Mouse (Mus musculus): Measurements from ENCODE around the gene Glb1l3.
"Not testable (repeated sequence)": the region's sequence is repeated elsewhere in the genome, so short reads cannot be mapped to it uniquely, and the experiment has no call there.

DNA sequence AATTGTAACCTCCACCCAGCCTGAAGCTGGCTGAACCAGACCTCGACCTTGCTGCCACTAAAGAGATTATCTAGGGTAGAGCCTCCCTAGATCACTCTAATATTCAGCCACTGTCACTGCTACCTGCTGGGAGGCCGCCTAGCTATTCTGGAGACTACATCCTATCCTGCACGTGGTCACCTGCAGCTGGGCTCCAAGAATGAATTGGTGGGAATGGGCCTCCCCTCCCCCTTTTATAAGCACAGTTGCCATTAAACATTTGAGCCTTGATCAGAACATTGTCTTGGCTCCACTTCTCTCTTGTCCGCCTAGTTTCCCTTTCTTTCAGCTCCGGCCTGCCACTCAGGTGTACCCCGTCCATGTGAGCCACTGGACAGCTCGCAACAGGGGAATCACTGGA is 9.2 kb upstream of the Glb1l3 start:
- not testable (repeated sequence) for TF ChIP-seq POLR2A (IDR thresholded peaks at IDR 0.05; ENCODE audit: insufficient read length, low read depth); POLR2AphosphoS2 (IDR thresholded peaks at IDR 0.05; ENCODE audit: insufficient read length, low read depth); USF1 (IDR thresholded peaks at IDR 0.05; ENCODE audit: low read depth)

Measured in myocyte (in vitro differentiated cells).